Mouse (Mus musculus) cortical plate, adult 2 months (tissue): ENCODE data around the gene Il2rb.

Experiments used
- CTCF ChIP-seq: fragments of 200-500 bp; IDR thresholded peaks from 2 replicates; pipeline ENCODE4 v1.5.1; 2011; ENCODE audit warnings: mild to moderate bottlenecking, control low read depth, low read length; ENCODE audit not compliant: insufficient read depth; ENCODE audit errors: extremely low read depth
- POLR2A ChIP-seq: fragments of 200-500 bp; IDR thresholded peaks from 2 replicates; pipeline ENCODE4 v1.6.1; 2011; ENCODE audit warnings: mild to moderate bottlenecking, low read length, control low read depth; ENCODE audit not compliant: insufficient read depth; ENCODE audit errors: extremely low read depth

GRCm38 (mm10) chr15:78473442-78473841 is 21.6 kb downstream of the Il2rb start:
- TF ChIP-seq CTCF (no peak), POLR2A (no peak)
